Mouse (Mus musculus): Measurements from ENCODE around the gene Dnal1. TPM values are rescaled to one million over a fixed set of nuclear protein-coding genes. Genes with fewer than 3 reads are reported as not detected.
A peak's percentile ranks its signal among the peaks of the same experiment; 100 is the strongest.

Dnal1 gene
- total and polyA plus RNA-seq, 3 experiments, result 1.3 to 1.7 TPM; not detected in 1

DNA sequence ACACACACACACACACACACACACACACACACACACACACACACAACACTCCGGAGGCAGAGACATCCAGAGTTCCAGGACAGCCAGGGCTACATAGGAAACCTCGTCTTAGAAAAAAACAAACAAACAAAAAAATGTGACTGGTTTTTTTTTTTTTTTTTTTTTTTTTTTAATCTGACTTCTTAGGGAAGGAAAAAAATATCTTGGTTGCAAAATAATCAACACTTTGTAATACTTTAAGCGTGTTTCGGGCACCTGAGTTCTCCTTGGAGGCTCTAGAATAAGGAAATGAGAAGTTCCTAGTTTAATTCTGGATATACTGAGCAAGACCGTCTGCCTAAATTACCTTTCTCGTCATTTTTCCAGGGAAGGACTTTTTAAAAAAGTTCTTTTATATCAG is 490 bp upstream of the Dnal1 start:
- peak overlapping the region; percentile 70 for H3K9ac ChIP-seq (ENCODE audit: control insufficient read depth, low read depth, low read length, poor library complexity, severe bottlenecking)
- TF ChIP-seq ETS1 (IDR thresholded peaks at IDR 0.05; ENCODE audit: low read depth, low read length) (no peak), ZNF384 (IDR thresholded peaks at IDR 0.05; ENCODE audit: low read depth, low read length) (peak; percentile 82; the same call in 1 of the 2 replicates)
- peak overlapping the region; percentile 64 to 87 for H3K4me3 ChIP-seq (ENCODE audit: control insufficient read depth in 1 of 2, insufficient read depth in 1 of 2, low read depth in 2 of 2, low read length in 2 of 2)
- no peaks in the 10 kb centered on the region for H3K9me3 ChIP-seq (replicated peaks; ENCODE audit: insufficient read depth, low read length)
- H3K4me1 ChIP-seq (ENCODE audit: control insufficient read depth in 1 of 2, insufficient read depth in 2 of 2, low read length in 2 of 2), result peaks cover 0 to 4% of the 10 kb centered on the region in 2 experiments; a peak in 1 of 4 replicates
- DNase-seq (ENCODE audit: low read depth, low spot score), result peak; percentile 17
- no peak overlapping the region for H3K27ac ChIP-seq (ENCODE audit: control insufficient read depth, low read depth, low read length)
- peaks cover 0 to 3% of the 10 kb centered on the region in 2 experiments; a peak in 2 of 4 replicates for H3K36me3 ChIP-seq (ENCODE audit: control insufficient read depth in 1 of 2, insufficient read depth in 2 of 2, low read length in 2 of 2)
- H3K79me2 ChIP-seq (ENCODE audit: control insufficient read depth, insufficient read depth, low read length, poor library complexity), result no peaks in the 10 kb centered on the region
- H3K27me3 ChIP-seq (ENCODE audit: control insufficient read depth in 1 of 2, insufficient read depth in 2 of 2, low read length in 2 of 2), result no peaks in the 10 kb centered on the region

DNA sequence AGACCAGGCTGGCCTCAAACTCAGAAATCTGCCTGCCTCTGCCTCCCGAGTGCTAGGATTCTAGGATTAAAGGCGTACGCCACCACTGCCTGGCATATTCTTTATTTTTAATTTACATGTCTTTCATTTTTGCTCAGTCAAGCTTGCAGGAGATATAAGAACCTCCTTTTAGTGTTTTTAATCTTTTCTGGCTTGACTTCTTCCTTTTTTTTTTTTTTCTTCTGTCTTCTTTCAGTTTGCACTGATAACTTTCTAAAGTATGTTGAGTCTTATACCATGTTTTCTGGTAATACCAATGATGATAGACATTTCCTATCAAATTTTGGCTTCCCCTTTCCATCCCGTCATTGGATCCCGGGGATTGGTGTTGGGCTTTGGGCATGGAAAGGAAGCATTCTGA is 5.4 kb downstream of the Dnal1 start:
- Histone ChIP-seq H3K4me1 (ENCODE audit: control insufficient read depth in 1 of 2, insufficient read depth in 2 of 2, low read length in 2 of 2) (peaks cover 3% of the 10 kb centered on the region in 2 experiments; a peak in 2 of 4 replicates), H3K4me3 (ENCODE audit: control insufficient read depth in 1 of 2, insufficient read depth in 1 of 2, low read depth in 2 of 2, low read length in 2 of 2) (no peak overlapping the region; a peak in 2 of 4 replicates), H3K79me2 (ENCODE audit: control insufficient read depth, insufficient read depth, low read length, poor library complexity) (no peaks in the 10 kb centered on the region), H3K9me3 (replicated peaks; ENCODE audit: insufficient read depth, low read length) (no peaks in the 10 kb centered on the region), H3K9ac (ENCODE audit: control insufficient read depth, low read depth, low read length, poor library complexity, severe bottlenecking) (no peak overlapping the region), H3K36me3 (ENCODE audit: control insufficient read depth in 1 of 2, insufficient read depth in 2 of 2, low read length in 2 of 2) (peaks cover 0 to 5% of the 10 kb centered on the region in 2 experiments; a peak in 2 of 4 replicates), H3K27me3 (ENCODE audit: control insufficient read depth in 1 of 2, insufficient read depth in 2 of 2, low read length in 2 of 2) (no peaks in the 10 kb centered on the region), H3K27ac (ENCODE audit: control insufficient read depth, low read depth, low read length) (no peak overlapping the region)
- TF ChIP-seq MYB (IDR thresholded peaks at IDR 0.05; ENCODE audit: low read depth, low read length) (no peak), MEF2A (IDR thresholded peaks at IDR 0.05; ENCODE audit: extremely low read depth, insufficient replicate concordance, low read depth, low read length, poor library complexity, severe bottlenecking) (no peak), BHLHE40 (IDR thresholded peaks at IDR 0.05; ENCODE audit: borderline replicate concordance, low read depth, low read length) (no peak), ZC3H11A (IDR thresholded peaks at IDR 0.05; ENCODE audit: low read depth, low read length) (no peak), GATA1 (IDR thresholded peaks at IDR 0.05; ENCODE audit: low read depth, low read length) (peak; percentile 19; the same call in 1 of the 2 replicates), TBP (IDR thresholded peaks at IDR 0.05; ENCODE audit: low read depth, low read length) (no peak), ZNF384 (IDR thresholded peaks at IDR 0.05; ENCODE audit: low read depth, low read length) (peak; percentile 91), ETS1 (IDR thresholded peaks at IDR 0.05; ENCODE audit: low read depth, low read length) (no peak), EP300 (IDR thresholded peaks at IDR 0.05; ENCODE audit: low read depth in 1 of 2, low read length in 2 of 2) (peak in 1 of 2 experiments; percentile 43; a peak in 1 of 4 replicates), MYC (IDR thresholded peaks at IDR 0.05; ENCODE audit: low read depth, low read length) (no peak), JUND (IDR thresholded peaks at IDR 0.05; ENCODE audit: low read depth, low read length) (no peak), UBTF (IDR thresholded peaks at IDR 0.05; ENCODE audit: borderline replicate concordance, insufficient read depth, low read depth, low read length) (no peak), POLR2A (IDR thresholded peaks at IDR 0.05; ENCODE audit: control insufficient read depth in 1 of 2, insufficient read depth in 1 of 2, low read depth in 1 of 2, low read length in 2 of 2, poor library complexity in 1 of 2) (no peak), KAT2A (conservative IDR thresholded peaks at IDR 0.05; ENCODE audit: low read depth, low read length) (no peak), USF2 (IDR thresholded peaks at IDR 0.05; ENCODE audit: borderline replicate concordance in 1 of 2, insufficient read depth in 1 of 2, low read depth in 1 of 2, low read length in 2 of 2) (no peak)
- DNase-seq (ENCODE audit: low read depth, low spot score), result no peak
